Mouse (Mus musculus): Measurements from ENCODE around the gene Gm49336. TPM values are rescaled to one million over a fixed set of nuclear protein-coding genes. Genes with fewer than 3 reads are reported as not detected.

Gene Gm49336
- total RNA-seq, 2 experiments from 2014 or later = 69.2 to 106 TPM

- no peak; the same call in 1 of the 2 replicates for ATAC-seq (replicated peaks; ENCODE audit: low FRiP score, poor library complexity, severe bottlenecking)
Observed at GRCm38 (mm10) chr14:60250879-60251278, 428 bp downstream of the Gm49336 start.

- ATAC-seq (replicated peaks; ENCODE audit: low FRiP score, poor library complexity, severe bottlenecking) = no peak
Observed at GRCm38 (mm10) chr14:60250366-60250765, 941 bp downstream of the Gm49336 start.

- no peak for ATAC-seq (replicated peaks; ENCODE audit: low FRiP score, poor library complexity, severe bottlenecking)
Observed at GRCm38 (mm10) chr14:60238551-60238950, 12.8 kb downstream of the Gm49336 start.

GRCm38 (mm10) chr14:60219886-60220285, 31.4 kb downstream of the Gm49336 start:
- no peak for ATAC-seq (replicated peaks; ENCODE audit: low FRiP score, poor library complexity, severe bottlenecking)

- ATAC-seq (replicated peaks; ENCODE audit: low FRiP score, poor library complexity, severe bottlenecking) = no peak
Observed at GRCm38 (mm10) chr14:60217616-60218015, 33.7 kb downstream of the Gm49336 start.

- no peak for ATAC-seq (replicated peaks; ENCODE audit: low FRiP score, poor library complexity, severe bottlenecking)
Observed at GRCm38 (mm10) chr14:60216125-60216524, 35.2 kb downstream of the Gm49336 start.

- no peak for ATAC-seq (replicated peaks; ENCODE audit: low FRiP score, poor library complexity, severe bottlenecking)
Observed at GRCm38 (mm10) chr14:60215000-60215399, 36.3 kb downstream of the Gm49336 start.

- ATAC-seq (replicated peaks; ENCODE audit: low FRiP score, poor library complexity, severe bottlenecking) = no peak
Observed at GRCm38 (mm10) chr14:60214040-60214439, 37.3 kb downstream of the Gm49336 start.

GRCm38 (mm10) chr14:60209166-60209565, 42.1 kb downstream of the Gm49336 start:
- no peak for ATAC-seq (replicated peaks; ENCODE audit: low FRiP score, poor library complexity, severe bottlenecking)

GRCm38 (mm10) chr14:60204993-60205392, 46.3 kb downstream of the Gm49336 start:
- no peak for ATAC-seq (replicated peaks; ENCODE audit: low FRiP score, poor library complexity, severe bottlenecking)

- no peak for ATAC-seq (replicated peaks; ENCODE audit: low FRiP score, poor library complexity, severe bottlenecking)
Observed at GRCm38 (mm10) chr14:60196884-60197283, 54.4 kb downstream of the Gm49336 start, which contains the start of gene Atp8a2. Gene Atp8a2, minus strand, starts transcription at chr14:60197179.

- ATAC-seq (replicated peaks; ENCODE audit: low FRiP score, poor library complexity, severe bottlenecking) = no peak
Observed at GRCm38 (mm10) chr14:60195999-60196398, 55.3 kb downstream of the Gm49336 start.

GRCm38 (mm10) chr14:60194606-60195005, 56.7 kb downstream of the Gm49336 start:
- no peak for ATAC-seq (replicated peaks; ENCODE audit: low FRiP score, poor library complexity, severe bottlenecking)

- no peak for ATAC-seq (replicated peaks; ENCODE audit: low FRiP score, poor library complexity, severe bottlenecking)
Observed at GRCm38 (mm10) chr14:60189771-60190170, 61.5 kb downstream of the Gm49336 start.

GRCm38 (mm10) chr14:60188201-60188825, 63.0 kb downstream of the Gm49336 start:
- no peak for ATAC-seq (replicated peaks; ENCODE audit: low FRiP score, poor library complexity, severe bottlenecking)

GRCm38 (mm10) chr14:60181306-60181705, 70.0 kb downstream of the Gm49336 start:
- no peak for ATAC-seq (replicated peaks; ENCODE audit: low FRiP score, poor library complexity, severe bottlenecking)

- ATAC-seq (replicated peaks; ENCODE audit: low FRiP score, poor library complexity, severe bottlenecking) = no peak
Observed at GRCm38 (mm10) chr14:60178571-60178955, 72.7 kb downstream of the Gm49336 start.

- no peak for ATAC-seq (replicated peaks; ENCODE audit: low FRiP score, poor library complexity, severe bottlenecking)
Observed at GRCm38 (mm10) chr14:60177614-60178570, 73.4 kb downstream of the Gm49336 start.

GRCm38 (mm10) chr14:60176891-60177613, 74.3 kb downstream of the Gm49336 start:
- no peak for ATAC-seq (replicated peaks; ENCODE audit: low FRiP score, poor library complexity, severe bottlenecking)

- no peak for ATAC-seq (replicated peaks; ENCODE audit: low FRiP score, poor library complexity, severe bottlenecking)
Observed at GRCm38 (mm10) chr14:60176469-60176890, 74.8 kb downstream of the Gm49336 start.
